Mouse (Mus musculus) cerebellum, adult 2 months (tissue): ENCODE data around the gene Srgap3.

Experiments used
- CTCF ChIP-seq: fragments of 200-500 bp; IDR thresholded peaks from 2 replicates; pipeline ENCODE4 v1.5.1; 2011; ENCODE audit warnings: low read depth, mild to moderate bottlenecking, control low read depth, low read length, moderate library complexity, borderline replicate concordance; ENCODE audit not compliant: insufficient read depth
- POLR2A ChIP-seq: fragments of 200-500 bp; IDR thresholded peaks from 2 replicates; pipeline ENCODE4 v1.6.1; 2011; ENCODE audit warnings: low read length, control low read depth, borderline replicate concordance; ENCODE audit not compliant: insufficient read depth

GRCm38 (mm10) chr6:112925234-112925975 is 21.7 kb downstream of the Srgap3 start:
- TF ChIP-seq POLR2A (no peak), CTCF (no peak)
